Mouse (Mus musculus): ENCODE results near the gene Tbc1d2.

- no peak for TF ChIP-seq CTCF (IDR thresholded peaks at IDR 0.05; ENCODE audit: low read depth)
- no peak for TF ChIP-seq EP300 (IDR thresholded peaks at IDR 0.05; ENCODE audit: low read depth)
These were observed 14.4 kb upstream of the Tbc1d2 start for GRCm38 (mm10) chr4:46664123-46665009.
